Mouse (Mus musculus): ENCODE measurements around the gene Senp3.

DNA sequence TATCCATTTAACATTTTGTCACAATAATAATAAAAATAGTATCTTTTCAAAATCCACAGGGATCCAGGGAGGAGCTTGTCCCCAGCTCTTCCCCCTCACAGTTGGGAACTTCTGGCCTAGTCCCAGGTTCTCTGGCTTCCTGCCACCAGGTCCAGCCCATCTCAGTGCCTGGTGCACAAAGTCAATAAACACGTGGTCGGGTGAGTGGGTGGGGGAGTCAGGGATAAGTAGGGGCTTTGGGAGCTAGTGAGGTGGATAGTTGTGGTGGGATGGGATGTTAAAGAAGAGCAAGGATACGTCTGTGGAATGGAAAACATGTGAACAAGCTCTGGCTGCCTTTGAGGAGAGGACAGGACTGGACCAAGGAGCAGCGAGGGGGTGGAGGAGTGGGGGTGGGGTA is 4.5 kb upstream of the Senp3 start:
- TF ChIP-seq POLR2A (IDR thresholded peaks at IDR 0.05; ENCODE audit: insufficient read depth, low read length) (peak; percentile 26), CTCF (IDR thresholded peaks at IDR 0.05; ENCODE audit: low read depth, low read length) (no peak)
